Mouse (Mus musculus): ENCODE data around the gene Rsrc1.

- TF ChIP-seq CTCF (conservative IDR thresholded peaks at IDR 0.05; ENCODE audit: low read length) (no peak), POU5F1 (IDR thresholded peaks at IDR 0.05; ENCODE audit: borderline replicate concordance, low read length) (no peak), NANOG (IDR thresholded peaks at IDR 0.05; ENCODE audit: borderline replicate concordance, low read length) (no peak)
Observed at GRCm38 (mm10) chr3:67213047-67213457, 231.9 kb downstream of the Rsrc1 start.

Data from E14TG2a.4 (cell line).